Mouse (Mus musculus) granulocyte monocyte progenitor cell, adult 5-6 weeks (primary cell): ENCODE measurements at regions not wholly inside any gene's neighbourhood (a gene's known extent, or its start where the extent isn't known, plus 50 kb on each side); places are given as distances from the start of the nearest gene placed in this dataset.
A peak's percentile ranks its signal among the peaks of the same experiment; 100 is the strongest.

Source experiments
- ATAC-seq: replicated peaks from 2 replicates; pipeline ENCODE4 v1.8.0; 2016; ENCODE audit warnings: mild to moderate bottlenecking, moderate TSS enrichment, inconsistent platforms; ENCODE audit not compliant: poor library complexity, severe bottlenecking

DNA sequence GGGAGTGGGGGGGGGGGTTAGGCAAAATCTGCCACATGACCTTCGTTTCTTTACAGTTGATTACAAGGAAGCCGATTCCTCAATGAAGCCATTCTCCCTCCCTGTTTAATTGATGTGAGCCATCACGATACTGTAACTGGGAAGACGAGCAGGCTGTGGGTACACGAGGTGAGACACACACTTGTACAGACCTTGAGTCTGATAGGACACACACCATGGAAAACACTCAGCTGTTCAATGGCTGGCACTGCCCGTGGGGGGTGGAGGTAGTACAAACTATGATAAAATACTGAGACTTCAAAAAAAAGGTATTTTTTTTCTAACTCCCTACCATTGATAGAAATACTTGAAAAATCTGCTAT lies 257.3 kb upstream of the Adgrl2 start:
- no peak for ATAC-seq

DNA sequence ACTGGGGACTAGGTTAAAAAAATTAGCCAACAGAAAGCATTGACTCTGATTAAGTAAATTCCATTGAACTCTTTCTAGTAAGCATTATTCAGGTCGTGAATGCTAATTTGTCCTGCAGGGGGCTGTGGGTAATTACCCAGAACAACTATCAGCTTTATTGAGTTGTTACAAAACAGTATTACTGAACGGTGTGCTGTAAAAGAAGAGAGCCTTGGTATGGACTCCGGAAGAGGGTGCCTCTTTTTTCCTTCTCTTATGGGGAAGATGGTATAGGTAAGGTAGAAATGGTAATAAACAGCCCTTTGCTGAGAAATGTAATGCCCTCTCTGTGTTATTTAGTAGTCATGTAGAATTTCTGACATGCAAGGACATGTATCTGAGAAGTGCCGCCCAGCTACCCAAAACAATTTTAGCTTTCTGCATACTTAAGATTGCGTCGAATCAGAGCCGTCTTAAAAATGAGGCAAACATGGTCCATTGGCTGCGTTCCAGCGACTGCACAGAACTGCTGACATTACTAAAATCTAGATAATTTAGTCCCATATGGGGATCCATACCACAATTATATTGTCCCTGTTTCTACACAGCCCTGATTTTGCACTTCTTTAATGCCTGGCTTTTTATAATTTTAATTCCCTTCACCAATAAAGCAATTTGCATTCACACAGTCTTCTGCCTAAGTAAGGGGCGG lies 256.7 kb upstream of the Adgrl2 start:
- no peak for ATAC-seq

DNA sequence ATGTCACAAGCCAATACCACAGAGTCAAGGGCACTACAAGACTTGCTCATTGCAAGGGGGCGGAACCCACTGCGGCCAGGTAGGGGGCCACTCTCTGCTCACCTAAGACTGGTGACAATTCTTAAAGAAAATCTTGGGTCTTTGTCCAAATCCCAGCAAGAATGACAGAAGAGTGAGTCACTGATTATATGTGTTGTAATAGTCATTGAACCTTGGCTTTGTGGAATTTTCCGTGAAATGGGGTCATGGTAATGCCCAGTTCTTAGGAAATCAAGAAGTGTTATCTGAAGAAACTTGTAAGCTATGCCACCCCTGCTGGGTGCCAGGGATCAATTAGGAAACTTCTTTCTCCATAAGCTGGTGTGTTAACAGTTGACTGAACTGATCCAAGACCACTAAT lies 249.3 kb upstream of the Adgrl2 start:
- ATAC-seq, result peak; percentile 27; the same call in 1 of the 2 replicates

DNA sequence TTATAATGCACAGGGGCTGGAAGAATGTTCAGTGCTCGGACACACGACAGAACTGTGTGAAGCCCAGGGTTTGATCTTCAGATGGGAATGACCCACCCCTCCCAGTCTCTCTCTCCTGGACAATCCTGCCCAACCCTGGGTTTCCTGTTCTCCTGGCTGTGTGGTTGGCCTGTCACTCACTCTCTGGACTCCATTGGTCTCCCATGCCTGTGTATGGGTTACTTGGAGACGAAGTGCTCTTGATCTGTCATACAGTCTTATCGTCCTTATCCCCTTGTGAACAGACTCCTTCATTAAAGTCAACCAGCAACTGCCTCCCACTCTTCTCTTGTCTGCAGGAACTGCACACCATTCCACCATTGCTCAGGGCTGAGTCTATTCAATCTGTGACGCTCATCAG lies 247.7 kb upstream of the Adgrl2 start:
- no peak for ATAC-seq

DNA sequence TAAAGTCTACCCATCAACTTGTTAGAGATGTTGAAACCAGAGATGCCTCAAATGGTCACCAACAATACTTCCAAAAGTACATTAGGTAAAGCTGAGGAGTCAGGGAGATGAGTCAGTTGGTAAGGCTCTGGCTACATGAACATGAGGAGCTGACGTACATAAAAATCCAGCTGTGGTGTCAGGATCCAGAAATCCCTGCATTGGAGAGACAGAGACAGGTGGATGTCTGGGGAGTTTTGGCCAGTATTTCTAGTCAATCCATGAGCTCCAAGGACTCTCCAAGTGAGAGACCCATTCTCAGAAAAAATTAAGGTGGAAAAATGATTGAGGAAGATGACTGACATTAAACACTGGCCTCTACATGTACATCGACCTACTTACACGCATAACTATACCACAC lies 244.8 kb upstream of the Adgrl2 start:
- ATAC-seq, result no peak

DNA sequence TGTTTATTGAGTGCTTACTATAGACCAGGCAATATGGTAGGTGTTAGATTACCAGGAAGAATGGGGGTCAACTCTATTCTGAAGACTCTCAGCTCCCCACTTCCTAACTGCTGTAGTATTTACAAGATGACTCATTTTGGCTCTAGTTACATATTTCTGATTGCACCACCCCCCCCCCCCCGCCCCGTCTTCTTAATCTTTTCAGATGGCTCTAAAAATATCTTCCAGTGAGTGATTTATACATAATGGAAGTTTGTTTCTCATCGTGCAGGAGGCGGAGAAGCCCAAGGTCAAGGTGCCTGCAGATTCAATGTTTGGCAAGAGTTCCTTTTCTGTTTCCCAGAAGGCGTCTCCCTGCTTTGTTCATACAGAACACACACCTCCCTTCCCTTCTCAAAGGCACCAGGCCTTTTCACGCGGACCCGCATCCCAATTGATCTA lies 243.4 kb upstream of the Adgrl2 start:
- no peak for ATAC-seq

DNA sequence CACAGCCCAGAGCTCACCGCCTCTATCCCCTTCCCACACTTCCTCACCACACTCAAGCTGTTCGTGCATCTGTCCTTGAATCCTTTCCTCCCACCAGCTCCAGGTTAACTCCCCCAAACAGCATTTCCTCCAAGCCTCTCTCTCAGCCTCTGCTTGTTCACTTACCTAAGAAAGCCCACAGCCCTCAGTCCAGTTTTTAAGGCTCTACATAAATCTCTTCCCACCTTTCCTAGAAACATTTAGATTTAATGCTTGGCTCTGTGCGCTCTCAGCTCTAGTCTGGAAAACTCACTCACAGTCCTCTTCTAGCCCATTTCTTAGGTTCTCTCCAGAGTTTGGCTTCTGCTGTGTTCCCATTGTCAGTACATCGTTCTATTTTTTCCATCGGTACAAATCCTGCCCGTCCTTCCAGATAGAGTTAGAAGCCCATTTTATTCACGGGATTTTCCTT lies 242.9 kb upstream of the Adgrl2 start:
- ATAC-seq, result no peak

DNA sequence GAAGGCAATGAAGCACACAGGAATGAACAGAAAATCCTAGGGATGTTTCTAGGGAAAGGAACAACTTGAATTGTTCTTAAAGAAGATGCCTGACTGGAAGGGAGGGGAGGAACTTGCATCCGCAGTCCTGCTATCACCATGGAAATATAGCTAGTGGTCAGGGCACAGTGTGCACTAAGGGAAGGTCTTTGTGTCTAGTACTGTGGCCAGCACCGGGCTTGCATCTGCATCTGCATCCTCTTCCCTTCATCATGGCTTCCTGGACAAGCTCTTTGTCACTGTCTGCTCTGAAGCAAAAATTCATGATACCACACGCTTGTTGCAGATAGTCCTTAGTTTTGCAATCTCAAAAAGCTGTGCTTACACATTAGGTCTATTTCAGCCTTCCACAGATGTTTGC lies 241.0 kb upstream of the Adgrl2 start:
- ATAC-seq, result peak; percentile 67

DNA sequence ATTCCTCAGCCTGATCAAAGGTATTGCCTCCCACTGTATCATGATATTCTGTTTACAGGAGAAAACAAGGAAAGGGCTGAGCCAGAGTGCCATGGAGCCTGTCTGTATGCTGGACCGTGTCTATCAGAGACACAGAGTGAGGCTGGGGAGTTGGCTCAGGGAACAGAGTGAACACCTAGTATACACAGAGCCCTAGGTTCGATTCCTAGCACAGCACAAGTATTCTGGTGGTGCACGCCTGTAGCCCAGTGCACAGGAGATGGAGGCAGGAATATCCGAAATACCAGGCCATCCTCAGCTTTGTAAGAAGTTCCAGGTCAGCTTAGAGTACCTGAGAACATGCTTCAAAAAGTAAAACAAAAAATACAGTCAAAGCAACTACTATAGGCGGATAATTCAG lies 237.2 kb upstream of the Adgrl2 start:
- ATAC-seq, result no peak

DNA sequence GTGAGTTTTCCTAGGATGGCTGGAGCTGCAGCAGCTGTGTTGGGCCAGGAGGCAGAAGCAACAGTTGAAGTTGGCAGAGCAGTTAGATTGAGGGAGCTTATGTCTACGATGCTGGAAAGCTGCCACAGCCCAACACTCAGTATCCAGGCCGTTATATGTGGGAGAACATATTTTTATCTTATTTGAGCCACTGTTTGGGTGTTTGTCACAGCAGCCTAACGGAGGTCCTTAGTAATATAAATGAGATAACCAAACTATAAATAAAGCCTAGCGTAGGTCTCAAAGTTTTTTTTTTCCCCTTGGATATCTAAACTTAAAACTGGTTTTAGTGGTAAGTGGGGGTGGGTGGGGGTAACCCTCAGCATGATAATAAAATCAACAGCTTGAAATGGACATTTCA lies 236.4 kb upstream of the Adgrl2 start:
- ATAC-seq, result no peak

DNA sequence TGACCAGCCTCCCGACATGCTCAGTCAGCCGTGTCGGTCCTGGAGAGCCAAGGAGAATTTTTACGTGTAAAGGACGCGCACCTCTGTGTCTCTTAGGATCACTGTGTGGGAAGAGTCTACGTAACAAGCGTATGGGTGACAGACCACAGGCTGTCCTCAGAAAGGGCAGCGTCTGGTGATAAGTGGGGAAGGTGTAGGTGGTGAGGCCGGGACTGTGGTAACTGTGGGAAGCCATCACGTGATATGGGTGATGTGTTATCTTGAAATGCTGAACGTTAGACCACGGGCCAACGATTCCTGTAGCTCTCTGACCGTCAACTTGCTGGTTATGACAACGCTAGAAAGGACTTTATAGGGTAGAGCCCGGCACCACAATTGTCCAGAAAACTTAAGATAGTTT lies 235.3 kb upstream of the Adgrl2 start:
- ATAC-seq, result peak; percentile 88

DNA sequence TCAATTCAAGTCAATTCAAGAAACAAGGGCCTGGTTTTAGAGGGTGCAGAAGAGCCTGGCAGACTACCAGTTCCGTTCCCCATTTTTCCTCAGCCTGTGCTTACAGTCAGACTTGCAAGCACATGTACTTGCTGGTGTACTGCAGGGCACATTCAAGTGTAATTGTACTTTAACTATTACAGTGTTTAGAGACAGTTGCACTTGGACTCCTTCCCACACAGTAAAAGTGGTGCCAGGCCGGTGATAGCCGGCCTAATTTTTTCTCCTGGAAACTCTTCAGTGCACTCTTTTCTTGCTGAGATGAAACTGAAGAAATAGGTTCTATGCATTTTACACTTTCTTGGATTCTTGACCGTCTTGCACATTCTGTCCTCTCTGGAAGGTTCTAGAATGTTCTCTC lies 233.9 kb upstream of the Adgrl2 start:
- no peak for ATAC-seq

DNA sequence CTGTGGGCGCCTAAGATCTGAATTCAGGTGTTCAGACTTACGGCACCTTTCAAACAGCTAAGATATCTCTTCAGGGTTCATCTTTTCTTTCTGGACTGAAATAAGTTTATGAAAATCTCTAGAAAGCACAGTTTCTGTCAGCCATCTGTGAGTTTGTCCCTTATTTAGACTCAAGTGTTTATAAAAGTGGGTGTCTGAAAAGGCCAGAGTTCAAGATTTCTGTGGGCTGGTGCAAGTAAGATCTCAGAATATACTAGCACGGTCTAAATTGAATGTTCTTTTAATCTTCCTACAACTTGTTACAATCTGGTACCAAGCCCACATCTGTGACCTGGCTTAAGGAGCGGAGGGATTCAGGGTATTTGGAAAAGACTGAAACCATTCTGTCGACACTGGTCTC lies 233.4 kb upstream of the Adgrl2 start:
- no peak for ATAC-seq

DNA sequence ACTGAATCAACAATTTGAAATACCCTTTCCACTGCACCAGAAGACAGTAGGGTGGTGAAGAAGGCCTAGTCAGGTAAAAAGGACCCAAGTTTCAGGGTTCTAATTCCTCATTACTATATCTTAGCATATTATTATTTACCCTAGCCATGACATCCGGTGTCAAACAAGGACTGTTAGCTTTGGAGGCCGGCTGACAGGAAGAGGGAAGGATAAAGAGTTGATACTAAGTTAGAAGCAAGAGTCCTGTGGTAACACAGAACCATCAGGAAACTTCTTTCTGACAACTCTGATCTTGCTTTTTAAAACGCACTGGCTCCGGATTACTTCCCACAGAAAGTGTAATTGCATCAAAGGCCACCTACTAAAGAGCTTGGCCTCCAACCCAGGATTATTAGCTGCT lies 230.6 kb upstream of the Adgrl2 start:
- no peak for ATAC-seq

DNA sequence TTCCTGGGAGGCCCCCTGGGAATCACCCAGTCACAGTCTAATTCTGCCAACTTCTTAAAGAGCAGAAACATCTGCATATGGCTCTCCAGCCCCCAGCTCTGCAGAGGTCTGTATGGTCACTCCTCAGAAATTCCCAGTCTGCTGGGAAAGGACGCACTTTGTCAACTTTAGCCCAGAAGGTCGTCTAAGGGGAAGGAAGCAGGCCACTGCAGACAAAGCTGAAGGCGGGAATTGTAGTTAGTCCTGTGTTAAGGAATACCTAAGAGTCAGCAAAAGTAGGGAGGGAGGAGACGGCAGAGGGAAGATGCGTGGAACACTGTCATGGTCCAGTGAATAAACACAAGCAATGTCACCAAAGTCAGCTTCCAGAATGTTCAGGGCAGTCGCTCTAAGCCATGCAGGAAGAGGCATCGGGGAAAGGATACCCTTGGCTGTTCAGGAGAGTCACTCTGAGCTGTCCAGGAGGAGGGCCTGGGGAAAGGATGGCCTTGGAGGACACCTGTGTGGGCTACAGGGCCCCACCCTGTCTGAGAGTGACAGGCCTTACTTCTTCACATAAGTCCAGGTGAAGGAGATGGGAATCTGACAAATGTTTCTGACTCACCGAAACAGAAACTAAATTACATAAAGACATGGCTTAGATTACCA lies 230.1 kb upstream of the Adgrl2 start:
- 0 out of 2 replicates have a peak, but pooled peaks have one; percentile 12 for ATAC-seq

DNA sequence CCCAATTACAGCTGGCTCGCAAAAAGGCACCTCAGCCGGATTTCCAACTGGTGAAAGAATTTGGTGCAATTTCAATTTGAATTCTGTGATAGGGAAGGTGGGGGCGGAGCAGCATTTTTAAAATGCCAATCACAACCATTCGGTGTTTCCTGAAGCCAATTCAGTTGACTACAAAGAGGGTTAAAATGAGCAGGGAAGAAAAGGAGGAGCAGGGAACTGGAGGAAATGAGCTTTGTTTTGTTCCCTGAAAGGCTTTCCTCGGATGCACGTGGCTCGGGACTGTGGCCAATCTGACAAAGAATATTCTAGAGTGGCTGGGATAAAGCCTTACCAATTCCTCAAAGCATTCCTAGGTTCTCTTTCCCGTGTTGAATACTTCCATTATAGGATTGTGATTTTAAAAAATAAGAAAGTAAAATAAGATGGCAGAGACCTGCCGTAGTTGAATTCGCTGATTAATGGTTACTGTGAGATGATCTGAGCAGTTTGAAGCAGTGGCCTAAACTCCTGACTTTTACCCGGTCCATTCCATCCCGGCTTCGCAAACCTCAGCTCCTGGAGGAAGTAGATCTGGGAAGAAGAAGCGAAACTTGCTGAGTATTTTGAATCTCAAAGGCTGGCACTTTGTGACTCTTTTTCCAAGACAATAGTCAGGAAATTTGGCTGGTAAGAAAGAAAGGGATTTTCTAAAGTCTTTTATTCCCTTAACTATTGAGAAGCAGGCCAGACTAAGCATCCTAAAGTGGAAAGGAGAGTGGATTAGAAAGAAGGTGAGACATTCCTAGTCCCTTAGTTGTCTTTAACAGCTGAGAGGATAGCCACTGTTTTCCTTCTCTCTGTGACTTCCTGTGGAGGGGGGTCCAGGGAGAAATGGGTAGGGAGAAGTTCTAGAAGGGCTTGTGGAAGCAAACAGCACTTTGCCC lies 229.3 kb upstream of the Adgrl2 start:
- 0 out of 2 replicates have a peak, but pooled peaks have one; percentile 15 for ATAC-seq

DNA sequence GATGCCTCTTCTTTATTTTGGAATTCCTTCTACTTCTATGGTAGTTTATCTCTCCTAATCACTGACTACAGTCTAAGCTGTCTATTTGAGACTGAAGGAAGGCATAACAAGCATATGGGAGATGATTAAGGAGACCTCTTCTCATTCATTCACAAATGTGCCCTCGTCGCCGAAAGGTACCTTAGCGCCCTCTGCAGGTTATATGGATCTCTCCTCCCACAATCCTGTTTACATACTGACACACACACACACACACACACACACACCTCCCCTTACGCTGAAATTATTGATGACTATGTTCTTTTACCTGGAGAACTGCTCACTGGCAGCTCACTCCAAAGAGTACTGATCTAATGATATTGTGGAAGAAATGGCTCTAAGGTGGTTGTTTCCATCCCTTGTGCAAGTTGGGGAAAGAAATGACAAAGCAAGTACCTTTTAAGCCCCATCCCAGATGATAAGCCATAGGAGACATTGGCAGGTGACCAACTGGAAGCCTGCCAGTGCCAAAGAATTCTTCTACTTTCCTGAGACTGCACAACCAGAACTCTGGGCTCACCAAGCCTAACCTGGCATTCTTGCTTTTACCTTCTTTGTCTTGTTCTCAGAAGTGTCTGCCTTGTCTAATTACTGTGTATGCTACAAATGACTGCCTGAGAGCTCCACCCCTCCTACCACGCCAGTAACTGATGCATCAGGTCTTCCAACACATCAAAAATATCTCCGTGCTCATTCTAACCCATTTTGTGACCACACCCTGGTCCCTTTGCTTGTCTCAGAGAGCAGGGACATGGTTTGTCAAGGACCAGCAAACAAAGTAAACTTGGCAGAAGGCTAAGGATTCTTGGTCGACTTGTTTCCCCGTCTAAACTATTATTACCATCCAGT lies 227.8 kb upstream of the Adgrl2 start:
- 0 out of 2 replicates have a peak, but pooled peaks have one; percentile 27 for ATAC-seq

DNA sequence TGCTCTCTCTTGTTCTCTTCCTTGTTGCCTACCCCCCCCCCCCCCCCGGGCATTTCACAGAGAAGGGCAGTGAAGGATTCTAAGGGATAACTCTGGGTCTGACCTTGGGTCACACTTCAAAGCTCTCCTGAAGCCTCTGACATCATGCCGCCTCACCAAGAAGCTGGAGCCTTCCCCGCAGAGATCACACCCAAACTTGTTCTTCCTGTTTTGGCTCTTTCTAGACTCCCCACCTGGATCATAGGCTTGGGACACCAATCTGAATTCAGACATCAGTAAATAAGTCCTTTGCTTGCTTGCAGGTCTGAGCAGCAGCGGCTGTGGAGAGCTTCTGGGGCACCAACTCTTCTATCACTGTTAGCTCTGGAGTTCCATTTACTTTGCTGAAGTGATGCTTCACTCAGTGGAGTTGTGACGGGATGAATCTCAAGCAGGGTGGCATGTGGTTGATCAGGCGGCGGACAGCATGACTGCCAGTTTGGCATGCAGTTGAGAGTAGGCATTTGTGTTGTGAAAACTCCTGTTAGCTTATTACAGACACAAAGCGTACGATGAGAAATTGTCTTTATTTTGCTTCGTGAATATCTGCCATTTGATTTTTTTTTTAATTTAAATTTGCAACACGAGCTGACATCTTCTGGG lies 226.5 kb upstream of the Adgrl2 start:
- no peak for ATAC-seq

DNA sequence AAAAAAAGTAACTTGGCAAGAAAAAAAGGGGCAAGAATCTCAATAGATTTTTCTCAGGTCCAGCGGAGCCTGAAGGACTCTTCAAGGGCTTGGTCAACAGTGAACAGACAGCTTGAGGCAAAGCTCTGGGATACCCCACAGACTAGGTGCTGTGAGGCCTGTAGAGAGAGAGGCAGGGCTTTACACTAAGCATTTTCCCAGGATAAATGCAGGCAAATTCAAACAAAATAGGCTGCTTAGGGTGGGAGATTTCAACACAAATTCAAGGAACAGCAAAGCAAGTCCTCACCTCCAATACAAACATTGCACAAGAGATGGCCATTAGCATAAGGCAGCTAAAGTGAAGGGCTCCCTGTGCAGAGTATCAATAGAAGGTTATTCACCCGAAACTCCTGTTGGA lies 225.3 kb upstream of the Adgrl2 start:
- no peak for ATAC-seq

DNA sequence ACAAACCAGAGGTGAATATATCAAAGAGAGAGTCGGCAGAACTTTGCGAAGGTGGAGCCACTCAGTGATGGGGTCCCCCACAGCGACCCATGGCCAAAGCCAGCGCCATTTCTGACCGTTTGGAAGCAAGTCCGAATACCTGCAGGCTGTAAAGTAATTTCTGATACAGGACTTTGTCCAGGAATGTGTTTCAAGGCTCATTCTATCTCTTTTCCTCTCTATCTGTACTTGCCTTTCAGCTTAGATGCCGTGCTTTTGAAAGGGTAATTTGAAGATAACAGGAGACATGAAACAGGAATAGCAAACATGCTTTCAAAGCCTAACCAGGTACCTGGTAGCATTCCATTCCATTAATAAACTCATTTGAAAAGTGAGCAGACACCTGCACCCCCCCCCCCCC lies 221.6 kb upstream of the Adgrl2 start:
- no peak for ATAC-seq
